Mouse (Mus musculus): ENCODE measurements at regions not wholly inside any gene's neighbourhood (a gene's known extent, or its start where the extent isn't known, plus 50 kb on each side); places are given as distances from the start of the nearest gene placed in this dataset.

GRCm38 (mm10) chr11:63758313-63758712 is 163.8 kb downstream of the Hs3st3b1 start:
- no peak for TF ChIP-seq HCFC1 (IDR thresholded peaks at IDR 0.05; ENCODE audit: borderline replicate concordance, insufficient read depth, low read length)
- no peak for TF ChIP-seq MAFK (IDR thresholded peaks at IDR 0.05; ENCODE audit: insufficient read depth, low read depth, low read length)
- no peak for TF ChIP-seq ZC3H11A (IDR thresholded peaks at IDR 0.05; ENCODE audit: borderline replicate concordance, low read depth, low read length)
- no peak for TF ChIP-seq ZNF384 (IDR thresholded peaks at IDR 0.05; ENCODE audit: low read depth, low read length)
- TF ChIP-seq CHD2 (IDR thresholded peaks at IDR 0.05; ENCODE audit: low read depth, low read length): no peak
- in situ Hi-C loops (cut with MboI; ENCODE audit: low sequenced_read_pairs in 2 of 2, unreplicated experiment in 2 of 2): no loop called here

DNA sequence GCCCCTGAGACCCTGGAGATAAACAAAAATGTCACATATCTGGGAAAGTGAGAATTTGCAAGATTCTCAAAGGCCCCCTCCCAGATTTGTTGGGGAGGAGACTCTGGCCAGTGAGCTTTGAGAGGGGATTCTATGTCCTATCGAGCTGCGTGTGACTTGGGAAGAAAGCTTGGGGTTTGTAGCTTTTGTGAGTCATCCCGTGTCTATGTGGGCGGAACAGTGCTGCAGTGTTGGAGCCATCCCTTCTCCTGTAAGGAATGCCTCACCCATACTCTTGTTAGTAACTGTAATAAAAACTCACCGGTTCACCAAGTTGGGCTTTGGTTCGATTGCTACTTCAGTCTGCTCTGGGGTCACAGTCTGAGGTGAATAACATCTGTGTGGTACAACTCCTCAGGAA is 160.5 kb downstream of the Hs3st3b1 start:
- Histone ChIP-seq H3K36me3 (ENCODE audit: control insufficient read depth, insufficient read depth, low read length, poor library complexity, severe bottlenecking) (no peaks in the 10 kb centered on the region), H3K27ac (ENCODE audit: insufficient read depth, low read depth, low read length, poor library complexity, severe bottlenecking) (no peak overlapping the region), H3K4me3 (ENCODE audit: insufficient read depth in 1 of 2, low read depth in 1 of 2, low read length in 2 of 2, poor library complexity in 1 of 2, severe bottlenecking in 1 of 2) (no peak overlapping the region), H3K9ac (ENCODE audit: insufficient read depth, low read depth, low read length, poor library complexity, severe bottlenecking) (no peak overlapping the region), H3K9me3 (ENCODE audit: control insufficient read depth, insufficient read depth, low read depth, low read length) (no peaks in the 10 kb centered on the region), H3K4me1 (ENCODE audit: control insufficient read depth in 2 of 2, insufficient read depth in 2 of 2, low read length in 2 of 2, poor library complexity in 1 of 2) (no peaks in the 10 kb centered on the region)
- TF ChIP-seq CHD2 (IDR thresholded peaks at IDR 0.05; ENCODE audit: low read depth, low read length) (no peak), HCFC1 (IDR thresholded peaks at IDR 0.05; ENCODE audit: borderline replicate concordance, insufficient read depth, low read length) (no peak), ZC3H11A (IDR thresholded peaks at IDR 0.05; ENCODE audit: borderline replicate concordance, low read depth, low read length) (no peak), ZNF384 (IDR thresholded peaks at IDR 0.05; ENCODE audit: low read depth, low read length) (no peak), MAFK (IDR thresholded peaks at IDR 0.05; ENCODE audit: insufficient read depth, low read depth, low read length) (no peak)
- DNase-seq (ENCODE audit: low read depth, low spot score): no peak
- in situ Hi-C loops (cut with MboI; ENCODE audit: low sequenced_read_pairs in 2 of 2, unreplicated experiment in 2 of 2): no loop called here

More at GRCm38 (mm10) chr11:63758313-63758712, 163.8 kb downstream of the Hs3st3b1 start:
- Histone ChIP-seq H3K27ac (ENCODE audit: insufficient read depth, low read depth, low read length, poor library complexity, severe bottlenecking) (no peak overlapping the region), H3K4me3 (ENCODE audit: insufficient read depth in 1 of 2, low read depth in 1 of 2, low read length in 2 of 2, poor library complexity in 1 of 2, severe bottlenecking in 1 of 2) (no peak overlapping the region), H3K36me3 (ENCODE audit: control insufficient read depth, insufficient read depth, low read length, poor library complexity, severe bottlenecking) (no peaks in the 10 kb centered on the region), H3K9ac (ENCODE audit: insufficient read depth, low read depth, low read length, poor library complexity, severe bottlenecking) (no peak overlapping the region), H3K4me1 (ENCODE audit: control insufficient read depth in 2 of 2, insufficient read depth in 2 of 2, low read length in 2 of 2, poor library complexity in 1 of 2) (no peaks in the 10 kb centered on the region), H3K9me3 (ENCODE audit: control insufficient read depth, insufficient read depth, low read depth, low read length) (no peaks in the 10 kb centered on the region)
- DNase-seq (ENCODE audit: low read depth, low spot score): no peak

GRCm38 (mm10) chr11:63767631-63768250 is 154.3 kb downstream of the Hs3st3b1 start:
- in situ Hi-C loops (cut with MboI; ENCODE audit: low sequenced_read_pairs in 2 of 2, unreplicated experiment in 2 of 2): no loop called here
- TF ChIP-seq ZNF384 (IDR thresholded peaks at IDR 0.05; ENCODE audit: low read depth, low read length): no peak
- TF ChIP-seq ZC3H11A (IDR thresholded peaks at IDR 0.05; ENCODE audit: borderline replicate concordance, low read depth, low read length): no peak
- TF ChIP-seq HCFC1 (IDR thresholded peaks at IDR 0.05; ENCODE audit: borderline replicate concordance, insufficient read depth, low read length): no peak
- TF ChIP-seq CHD2 (IDR thresholded peaks at IDR 0.05; ENCODE audit: low read depth, low read length): no peak
- no peak for TF ChIP-seq MAFK (IDR thresholded peaks at IDR 0.05; ENCODE audit: insufficient read depth, low read depth, low read length)
- Histone ChIP-seq H3K9ac (ENCODE audit: insufficient read depth, low read depth, low read length, poor library complexity, severe bottlenecking) (no peak overlapping the region), H3K27ac (ENCODE audit: insufficient read depth, low read depth, low read length, poor library complexity, severe bottlenecking) (no peak overlapping the region), H3K36me3 (ENCODE audit: control insufficient read depth, insufficient read depth, low read length, poor library complexity, severe bottlenecking) (no peaks in the 10 kb centered on the region), H3K4me1 (ENCODE audit: control insufficient read depth in 2 of 2, insufficient read depth in 2 of 2, low read length in 2 of 2, poor library complexity in 1 of 2) (no peaks in the 10 kb centered on the region), H3K9me3 (ENCODE audit: control insufficient read depth, insufficient read depth, low read depth, low read length) (no peaks in the 10 kb centered on the region), H3K4me3 (ENCODE audit: insufficient read depth in 1 of 2, low read depth in 1 of 2, low read length in 2 of 2, poor library complexity in 1 of 2, severe bottlenecking in 1 of 2) (no peak overlapping the region)
- DNase-seq (ENCODE audit: low read depth, low spot score): no peak

DNA sequence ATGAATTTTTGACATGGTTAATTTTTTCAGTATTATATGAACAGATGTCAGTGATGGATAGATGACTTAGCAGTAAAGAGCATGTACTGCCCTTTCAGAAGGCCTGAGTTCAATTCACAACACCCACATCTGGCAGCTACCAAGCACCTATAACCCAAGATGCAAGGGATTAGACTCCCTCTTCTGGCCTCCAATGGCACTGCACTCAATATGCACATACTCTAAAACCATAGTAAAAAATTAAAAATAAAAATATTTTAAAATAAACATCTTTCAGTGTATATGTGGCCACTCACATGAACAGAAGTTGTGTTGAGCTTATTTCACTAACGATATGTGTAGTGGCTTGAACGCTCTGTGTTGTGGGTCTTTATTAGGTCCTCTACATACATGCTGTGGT is 152.4 kb downstream of the Hs3st3b1 start:
- TF ChIP-seq ZC3H11A (IDR thresholded peaks at IDR 0.05; ENCODE audit: borderline replicate concordance, low read depth, low read length): 0 out of 2 replicates have a peak, but pooled peaks have one; percentile 48
- TF ChIP-seq CHD2 (IDR thresholded peaks at IDR 0.05; ENCODE audit: low read depth, low read length): no peak
- in situ Hi-C loops (cut with MboI; ENCODE audit: low sequenced_read_pairs in 2 of 2, unreplicated experiment in 2 of 2): no loop called here
- H3K27ac ChIP-seq (ENCODE audit: insufficient read depth, low read depth, low read length, poor library complexity, severe bottlenecking): no peak overlapping the region

DNA sequence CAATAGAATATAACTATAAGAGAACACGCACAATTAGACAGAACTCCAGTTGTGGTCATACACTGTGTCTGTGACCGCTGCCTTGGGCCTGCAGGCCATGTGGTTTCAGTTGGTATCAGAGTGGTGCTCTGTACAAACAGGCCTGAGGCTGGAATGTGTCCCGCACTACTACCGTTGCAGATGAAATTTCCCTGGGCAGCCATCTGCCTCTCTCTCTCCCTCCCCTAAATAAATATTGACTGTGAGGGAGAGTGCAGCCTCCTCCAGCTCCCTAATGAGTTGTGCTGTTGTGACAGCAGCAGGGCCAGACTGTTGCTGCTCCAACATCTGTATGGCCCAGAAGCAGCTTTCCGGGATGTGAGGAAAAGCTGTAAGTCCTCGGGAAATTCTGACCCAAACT is 146.7 kb downstream of the Hs3st3b1 start:
- Histone ChIP-seq H3K9me3 (ENCODE audit: control insufficient read depth, insufficient read depth, low read depth, low read length) (no peaks in the 10 kb centered on the region), H3K36me3 (ENCODE audit: control insufficient read depth, insufficient read depth, low read length, poor library complexity, severe bottlenecking) (no peaks in the 10 kb centered on the region), H3K4me3 (ENCODE audit: insufficient read depth in 1 of 2, low read depth in 1 of 2, low read length in 2 of 2, poor library complexity in 1 of 2, severe bottlenecking in 1 of 2) (no peak overlapping the region), H3K9ac (ENCODE audit: insufficient read depth, low read depth, low read length, poor library complexity, severe bottlenecking) (no peak overlapping the region), H3K4me1 (ENCODE audit: control insufficient read depth in 2 of 2, insufficient read depth in 2 of 2, low read length in 2 of 2, poor library complexity in 1 of 2) (no peaks in the 10 kb centered on the region), H3K27ac (ENCODE audit: insufficient read depth, low read depth, low read length, poor library complexity, severe bottlenecking) (no peak overlapping the region)
- no peak for DNase-seq (ENCODE audit: low read depth, low spot score)
- in situ Hi-C loops (cut with MboI; ENCODE audit: low sequenced_read_pairs in 2 of 2, unreplicated experiment in 2 of 2): no loop called here
- TF ChIP-seq ZC3H11A (IDR thresholded peaks at IDR 0.05; ENCODE audit: borderline replicate concordance, low read depth, low read length) (no peak), ZNF384 (IDR thresholded peaks at IDR 0.05; ENCODE audit: low read depth, low read length) (no peak), CHD2 (IDR thresholded peaks at IDR 0.05; ENCODE audit: low read depth, low read length) (no peak), MAFK (IDR thresholded peaks at IDR 0.05; ENCODE audit: insufficient read depth, low read depth, low read length) (no peak), HCFC1 (IDR thresholded peaks at IDR 0.05; ENCODE audit: borderline replicate concordance, insufficient read depth, low read length) (no peak)

More for the DNA sequence above, 152.4 kb downstream of the Hs3st3b1 start:
- H3K4me1 ChIP-seq (ENCODE audit: control insufficient read depth in 2 of 2, insufficient read depth in 2 of 2, low read length in 2 of 2, poor library complexity in 1 of 2): no peaks in the 10 kb centered on the region
- H3K9ac ChIP-seq (ENCODE audit: insufficient read depth, low read depth, low read length, poor library complexity, severe bottlenecking): no peak overlapping the region
- no peak overlapping the region for H3K4me3 ChIP-seq (ENCODE audit: insufficient read depth in 1 of 2, low read depth in 1 of 2, low read length in 2 of 2, poor library complexity in 1 of 2, severe bottlenecking in 1 of 2)
- no peaks in the 10 kb centered on the region for H3K36me3 ChIP-seq (ENCODE audit: control insufficient read depth, insufficient read depth, low read length, poor library complexity, severe bottlenecking)
- no peak for DNase-seq (ENCODE audit: low read depth, low spot score)
- H3K9me3 ChIP-seq (ENCODE audit: control insufficient read depth, insufficient read depth, low read depth, low read length): no peaks in the 10 kb centered on the region

Data from ES-E14 (cell line).